Mouse (Mus musculus) liver, embryonic 15.5 days (tissue): ENCODE data around the gene Cops7a. TPM values are rescaled to one million over a fixed set of nuclear protein-coding genes. Genes with fewer than 3 reads are reported as not detected.

Experiments
- ATAC-seq: fragments of 200-750 bp; cut with Nextera tagmentation; 2 replicates; pipeline ENCODE4 v1.8.0; 2017; ENCODE audit warnings: moderate number of reproducible peaks, mild to moderate bottlenecking, moderate library complexity; ENCODE audit not compliant: insufficient read depth
- H3K27ac ChIP-seq: fragments of 300-500 bp; sonication (generic); replicated peaks from 2 replicates; pipeline ENCODE4 v1.5.1; 2015; ENCODE audit warnings: mild to moderate bottlenecking, inconsistent platforms
- H3K27me3 ChIP-seq: fragments of 300-500 bp; sonication (generic); 2 replicates; pipeline ENCODE4 v1.6.1; 2015; ENCODE audit warnings: mild to moderate bottlenecking, inconsistent platforms
- H3K36me3 ChIP-seq: fragments of 300-500 bp; sonication (generic); replicated peaks from 2 replicates; pipeline ENCODE4 v1.6.1; 2015; ENCODE audit warnings: moderate library complexity, mild to moderate bottlenecking, inconsistent platforms
- H3K4me1 ChIP-seq: fragments of 300-500 bp; sonication (generic); replicated peaks from 2 replicates; pipeline ENCODE4 v1.6.1; 2015; ENCODE audit warnings: inconsistent platforms
- H3K4me2 ChIP-seq: fragments of 300-500 bp; sonication (generic); 2 replicates; pipeline ENCODE4 v1.6.1; 2015; ENCODE audit warnings: moderate library complexity, mild to moderate bottlenecking, inconsistent platforms
- H3K4me3 ChIP-seq: fragments of 300-500 bp; sonication (generic); replicated peaks from 2 replicates; pipeline ENCODE4 v1.5.1; 2015; ENCODE audit warnings: mild to moderate bottlenecking, inconsistent platforms
- H3K9ac ChIP-seq: fragments of 300-500 bp; sonication (generic); 2 replicates; pipeline ENCODE4 v1.6.1; 2015; ENCODE audit warnings: moderate library complexity, mild to moderate bottlenecking, inconsistent platforms
- H3K9me3 ChIP-seq: fragments of 300-500 bp; sonication (generic); replicated peaks from 2 replicates; pipeline ENCODE4 v1.6.1; 2016; ENCODE audit warnings: inconsistent platforms
- WGBS: fragments of 180-500 bp; shearing (Covaris S2); methylation state at CpG from one replicate; pipeline ENCODE4 v1.1.7; 2015; ENCODE audit warnings: mixed read lengths; ENCODE audit not compliant: insufficient replicate concordance; 5-methylcytosine and 5-hydroxymethylcytosine counted together
- polyA plus RNA-seq: library from polyadenylated mRNA; unstranded; fragments of >200 nt; fragmentation: Nextera tagmentation; extraction: Ambion mirVana; gene quantifications from 2 replicates; pipeline ENCODE4 v1.2.1, GENCODE M21; 2015

Cops7a gene
- polyA plus RNA-seq, 1 experiment from 2014 or later = 52.4 TPM

- Histone ChIP-seq H3K36me3 (peaks cover 53% of the 10 kb centered on the region), H3K4me2 (no peak overlapping the region), H3K9ac (no peak overlapping the region), H3K9me3 (no peaks in the 10 kb centered on the region), H3K4me1 (peaks cover 19% of the 10 kb centered on the region), H3K27ac (no peak overlapping the region), H3K27me3 (no peaks in the 10 kb centered on the region), H3K4me3 (no peak overlapping the region)
- ATAC-seq = no peak
- WGBS = 81% methylated on average over 13 of the region's 13 CpGs
Measured at GRCm38 (mm10) chr6:124959960-124960359, 5.4 kb downstream of the Cops7a start.

- Histone ChIP-seq H3K36me3 (peaks cover 58% of the 10 kb centered on the region), H3K4me3 (no peak overlapping the region), H3K4me1 (0 out of 2 replicates have a peak, but pooled peaks cover 6% of the 10 kb centered on the region), H3K4me2 (no peak overlapping the region), H3K27ac (no peak overlapping the region), H3K27me3 (no peaks in the 10 kb centered on the region), H3K9me3 (no peaks in the 10 kb centered on the region), H3K9ac (no peak overlapping the region)
- ATAC-seq = no peak
- 62% methylated on average over 3 of the region's 3 CpGs for WGBS
Measured at GRCm38 (mm10) chr6:124958127-124958526, 7.2 kb downstream of the Cops7a start.

DNA sequence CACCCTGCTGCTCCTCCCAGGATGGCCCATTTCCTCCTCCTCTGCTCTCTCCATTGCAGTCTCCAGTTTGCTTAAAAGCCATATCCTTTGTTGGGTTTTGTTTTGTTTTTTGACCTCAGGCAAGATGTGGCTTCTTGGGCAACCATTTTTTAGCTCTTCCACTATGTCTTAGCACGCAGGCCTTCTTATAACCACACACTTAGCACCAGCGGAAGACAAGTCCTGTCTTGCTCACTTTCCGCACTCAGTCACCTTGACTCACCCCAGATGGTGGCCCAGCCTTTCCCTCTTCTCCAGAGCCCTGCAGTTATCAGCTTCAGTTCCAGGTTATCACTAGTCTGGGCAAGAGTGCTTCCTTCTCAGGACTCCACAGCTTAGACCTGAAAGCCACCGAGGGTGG, 10.1 kb downstream of the Cops7a start:
- H3K4me1 ChIP-seq = no peaks in the 10 kb centered on the region
- no peaks in the 10 kb centered on the region for H3K9me3 ChIP-seq
- H3K27me3 ChIP-seq = no peaks in the 10 kb centered on the region
- whole genome bisulfite sequencing = 78% methylated on average over 4 of the region's 4 CpGs
- peaks cover 41% of the 10 kb centered on the region for H3K36me3 ChIP-seq
- no peak overlapping the region for H3K9ac ChIP-seq
- ATAC-seq = no peak
- H3K27ac ChIP-seq = no peak overlapping the region
- no peak overlapping the region for H3K4me2 ChIP-seq
- no peak overlapping the region for H3K4me3 ChIP-seq

GRCm38 (mm10) chr6:124953991-124954715, 11.2 kb downstream of the Cops7a start:
- no peak overlapping the region for H3K27ac ChIP-seq
- no peak overlapping the region for H3K4me3 ChIP-seq
- no peaks in the 10 kb centered on the region for H3K4me1 ChIP-seq
- H3K36me3 ChIP-seq = peaks cover 31% of the 10 kb centered on the region
- no peaks in the 10 kb centered on the region for H3K9me3 ChIP-seq
- no peaks in the 10 kb centered on the region for H3K27me3 ChIP-seq
- no peak overlapping the region for H3K9ac ChIP-seq
- no peak for ATAC-seq
- WGBS = 80% methylated on average over 2 of the region's 2 CpGs
- H3K4me2 ChIP-seq = no peak overlapping the region

DNA sequence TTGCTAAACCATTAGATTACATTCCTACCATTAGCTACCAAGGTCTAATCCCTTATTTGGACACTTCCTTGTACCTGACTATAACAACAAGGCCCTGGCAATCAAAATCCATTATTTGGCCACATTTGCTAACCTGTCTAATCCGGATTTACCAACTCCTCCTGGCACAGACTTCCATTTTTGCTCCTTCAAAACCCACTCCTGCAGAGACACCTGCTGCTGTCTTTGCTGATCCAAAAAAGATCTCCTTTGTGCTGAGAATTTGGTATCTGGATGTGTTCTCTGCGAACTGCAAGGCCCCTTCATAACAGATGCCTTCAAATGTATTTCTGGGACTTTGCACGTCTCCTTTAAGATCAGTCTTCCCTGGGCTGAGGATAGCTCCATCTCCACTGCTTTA, 21.8 kb downstream of the Cops7a start:
- no peak overlapping the region for H3K4me3 ChIP-seq
- ATAC-seq = no peak
- no peaks in the 10 kb centered on the region for H3K9me3 ChIP-seq

DNA sequence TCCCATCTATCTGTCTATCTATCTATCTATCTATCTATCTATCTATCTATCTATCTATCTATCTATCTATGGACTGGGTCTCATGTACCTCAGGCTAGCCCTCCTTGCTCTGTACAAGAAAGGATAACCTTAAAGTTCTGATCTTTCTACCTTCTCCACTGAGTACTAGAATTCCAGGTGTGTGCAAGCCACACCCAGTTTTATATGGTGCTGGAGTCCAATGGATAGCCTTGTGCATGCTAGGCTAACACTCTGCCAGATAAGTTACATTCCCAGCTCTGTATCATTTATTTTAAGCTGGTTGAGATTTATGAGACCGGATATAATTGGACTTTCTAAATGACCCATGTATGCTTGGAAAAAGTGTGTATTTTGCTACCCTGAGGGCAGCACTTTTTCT, 23.7 kb downstream of the Cops7a start:
- ATAC-seq = no peak
- no peaks in the 10 kb centered on the region for H3K27me3 ChIP-seq
- H3K4me2 ChIP-seq = no peak overlapping the region
- H3K4me3 ChIP-seq = no peak overlapping the region
- H3K27ac ChIP-seq = no peak overlapping the region
- H3K9me3 ChIP-seq = no peaks in the 10 kb centered on the region
- H3K4me1 ChIP-seq = no peaks in the 10 kb centered on the region
- H3K36me3 ChIP-seq = peaks cover 14% of the 10 kb centered on the region
- no peak overlapping the region for H3K9ac ChIP-seq
- WGBS = 67% methylated on average over 1 of the region's 1 CpGs

More for the DNA sequence above, 21.8 kb downstream of the Cops7a start:
- H3K4me2 ChIP-seq = no peak overlapping the region
- H3K4me1 ChIP-seq = no peaks in the 10 kb centered on the region
- H3K36me3 ChIP-seq = peaks cover 6% of the 10 kb centered on the region; the same call in 1 of the 2 replicates
- WGBS = 66% methylated on average over 3 of the region's 3 CpGs
- H3K27me3 ChIP-seq = no peaks in the 10 kb centered on the region
- H3K9ac ChIP-seq = no peak overlapping the region
- no peak overlapping the region for H3K27ac ChIP-seq

- no peak overlapping the region for H3K27ac ChIP-seq
- 79% methylated on average over 7 of the region's 7 CpGs for whole genome bisulfite sequencing
- no peak for ATAC-seq
- H3K4me3 ChIP-seq = no peak overlapping the region
- peaks cover 10% of the 10 kb centered on the region; the same call in 1 of the 2 replicates for H3K4me1 ChIP-seq
- H3K4me2 ChIP-seq = no peak overlapping the region
- H3K9me3 ChIP-seq = no peaks in the 10 kb centered on the region
- peaks cover 44% of the 10 kb centered on the region for H3K36me3 ChIP-seq
- H3K27me3 ChIP-seq = no peaks in the 10 kb centered on the region
- H3K9ac ChIP-seq = no peak overlapping the region
Measured at GRCm38 (mm10) chr6:124938554-124938953, 26.8 kb downstream of the Cops7a start.

DNA sequence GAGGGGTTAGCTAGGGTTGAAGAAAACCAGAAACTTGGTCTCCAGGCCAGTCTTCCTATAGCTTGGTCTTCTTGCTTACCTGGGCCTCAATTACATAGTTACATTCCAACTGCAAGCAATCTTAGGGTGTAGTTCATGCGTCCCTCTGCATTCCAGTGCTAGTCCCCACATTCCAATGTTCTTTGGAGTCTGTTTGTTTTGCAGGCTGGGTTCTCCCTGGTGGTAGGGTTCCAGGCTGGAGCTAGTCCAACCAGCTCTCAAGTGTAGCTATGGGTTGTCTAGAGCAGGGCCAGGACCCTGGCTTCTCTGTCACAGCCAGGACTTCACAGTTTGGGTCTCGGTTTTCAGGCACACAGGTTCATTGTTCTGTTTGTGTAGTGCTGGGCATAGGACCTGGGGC, 27.8 kb downstream of the Cops7a start:
- 66% methylated on average over 2 of the region's 2 CpGs for WGBS
- Histone ChIP-seq H3K4me3 (no peak overlapping the region), H3K9me3 (no peaks in the 10 kb centered on the region), H3K27me3 (no peaks in the 10 kb centered on the region), H3K27ac (no peak overlapping the region), H3K4me2 (no peak overlapping the region), H3K9ac (no peak overlapping the region), H3K4me1 (peaks cover 15% of the 10 kb centered on the region), H3K36me3 (peaks cover 48% of the 10 kb centered on the region)
- ATAC-seq = no peak

- Histone ChIP-seq H3K36me3 (peaks cover 48% of the 10 kb centered on the region), H3K27me3 (no peaks in the 10 kb centered on the region), H3K9ac (no peak overlapping the region), H3K27ac (no peak overlapping the region), H3K9me3 (no peaks in the 10 kb centered on the region), H3K4me2 (no peak overlapping the region), H3K4me1 (peaks cover 23% of the 10 kb centered on the region), H3K4me3 (no peak overlapping the region)
- ATAC-seq = no peak
- WGBS = 63% methylated on average over 1 of the region's 1 CpGs
Measured at GRCm38 (mm10) chr6:124936681-124937080, 28.7 kb downstream of the Cops7a start.

- Histone ChIP-seq H3K4me2 (no peak overlapping the region), H3K27ac (no peak overlapping the region), H3K27me3 (no peaks in the 10 kb centered on the region), H3K4me1 (peaks cover 31% of the 10 kb centered on the region), H3K36me3 (peaks cover 48% of the 10 kb centered on the region), H3K9ac (no peak overlapping the region), H3K4me3 (no peak overlapping the region), H3K9me3 (no peaks in the 10 kb centered on the region)
- no peak for ATAC-seq
- 85% methylated on average over 7 of the region's 7 CpGs for WGBS
Measured at GRCm38 (mm10) chr6:124934670-124935069, 30.7 kb downstream of the Cops7a start.

DNA sequence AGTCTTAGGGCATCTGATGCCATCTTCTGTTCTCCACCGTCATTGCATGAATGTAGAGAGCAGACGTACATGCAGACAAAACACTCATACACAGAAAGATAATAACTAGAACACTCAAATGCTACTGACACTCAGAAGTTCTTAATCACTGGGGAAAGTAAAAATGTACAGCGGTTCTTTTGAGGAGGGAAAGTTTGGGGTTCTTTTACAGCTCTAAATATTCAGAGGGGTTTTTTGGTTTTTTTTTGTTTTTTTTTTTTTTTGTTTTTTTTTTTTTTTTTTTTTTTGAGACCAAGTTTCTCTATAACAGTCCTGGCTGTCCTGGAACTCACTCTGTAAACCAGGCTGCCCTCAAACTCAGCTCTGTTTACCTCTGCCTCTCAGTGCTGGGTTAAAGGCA, 32.2 kb downstream of the Cops7a start:
- no peak overlapping the region for H3K9ac ChIP-seq
- H3K4me1 ChIP-seq = peaks cover 34% of the 10 kb centered on the region
- no peaks in the 10 kb centered on the region for H3K9me3 ChIP-seq
- no peaks in the 10 kb centered on the region for H3K27me3 ChIP-seq
- no peak overlapping the region for H3K27ac ChIP-seq
- H3K4me2 ChIP-seq = peak overlapping the region; percentile 90; the same call in 1 of the 2 replicates
- no peak overlapping the region for H3K4me3 ChIP-seq
- 85% methylated on average over 3 of the region's 3 CpGs for WGBS
- peaks cover 40% of the 10 kb centered on the region for H3K36me3 ChIP-seq
- no peak for ATAC-seq

DNA sequence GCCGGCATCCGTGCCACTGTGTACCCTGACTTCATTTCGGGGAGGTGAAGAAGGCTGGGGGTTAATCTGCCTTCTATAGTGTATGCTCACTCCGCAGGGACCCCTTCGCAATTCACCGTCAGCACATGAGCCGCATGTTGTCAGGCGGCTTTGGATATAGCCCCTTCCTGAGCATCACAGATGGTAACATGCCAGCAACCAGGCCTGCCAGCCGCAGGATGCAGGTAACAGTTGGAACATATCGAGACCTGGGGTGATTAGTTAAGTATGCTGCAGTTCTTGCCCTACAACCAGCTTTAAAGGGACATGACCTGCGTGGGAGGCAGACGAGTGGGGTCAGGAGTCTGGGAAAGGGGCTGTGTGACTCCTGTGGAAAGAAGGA, 33.0 kb downstream of the Cops7a start:
- Histone ChIP-seq H3K27me3 (no peaks in the 10 kb centered on the region), H3K4me1 (peaks cover 34% of the 10 kb centered on the region), H3K9me3 (no peaks in the 10 kb centered on the region), H3K27ac (peak overlapping the region; percentile 89; the same call in 1 of the 2 replicates), H3K4me3 (peak overlapping the region; percentile 89), H3K9ac (peak overlapping the region; percentile 92), H3K36me3 (peaks cover 40% of the 10 kb centered on the region), H3K4me2 (peak overlapping the region; percentile 90)
- no peak for ATAC-seq
- 59% methylated on average over 12 of the region's 12 CpGs for WGBS
